Mouse (Mus musculus): ENCODE measurements around the gene Rpl18. TPM values are rescaled to one million over a fixed set of nuclear protein-coding genes. Genes with fewer than 3 reads are reported as not detected.
A peak's percentile ranks its signal among the peaks of the same experiment; 100 is the strongest.

Gene Rpl18
- total RNA-seq, 2 experiments from 2014 or later: 433 to 449 TPM

GRCm38 (mm10) chr7:45713881-45714520 is 1.3 kb upstream of the Rpl18 start:
- no peak for DNase-seq

GRCm38 (mm10) chr7:45714630-45715089 is 597 bp upstream of the Rpl18 start:
- no peak for DNase-seq

GRCm38 (mm10) chr7:45715741-45716459 is 643 bp downstream of the Rpl18 start:
- DNase-seq: no peak

GRCm38 (mm10) chr7:45716460-45716857 is 1.2 kb downstream of the Rpl18 start:
- DNase-seq: no peak

GRCm38 (mm10) chr7:45716952-45717917 is 2.0 kb downstream of the Rpl18 start:
- DNase-seq: no peak

GRCm38 (mm10) chr7:45717918-45718297 is 2.7 kb downstream of the Rpl18 start, which contains the start of gene Sphk2:
Gene Sphk2, minus strand, starts transcription at chr7:45718002.
- peak; percentile 97 for DNase-seq

- DNase-seq: no peak
Observed at GRCm38 (mm10) chr7:45718331-45718730, 3.1 kb downstream of the Rpl18 start.

- no peak for DNase-seq
Observed at GRCm38 (mm10) chr7:45719180-45719579, 3.9 kb downstream of the Rpl18 start.

GRCm38 (mm10) chr7:45719738-45720412 is 4.6 kb downstream of the Rpl18 start:
- DNase-seq: no peak

GRCm38 (mm10) chr7:45720413-45721233 is 5.4 kb downstream of the Rpl18 start, which contains the start of gene Fam83e:
Gene Fam83e, plus strand, starts transcription at chr7:45721212.
- DNase-seq: no peak

- no peak for DNase-seq
Observed at GRCm38 (mm10) chr7:45721234-45721571, 5.9 kb downstream of the Rpl18 start.

- DNase-seq: no peak
Observed at GRCm38 (mm10) chr7:45721642-45722347, 6.5 kb downstream of the Rpl18 start.

GRCm38 (mm10) chr7:45722348-45722713 is 7.1 kb downstream of the Rpl18 start:
- no peak for DNase-seq

- no peak for DNase-seq
Observed at GRCm38 (mm10) chr7:45723301-45723700, 8.0 kb downstream of the Rpl18 start.

- no peak for DNase-seq
Observed at GRCm38 (mm10) chr7:45723781-45724180, 8.5 kb downstream of the Rpl18 start.

- DNase-seq: no peak
Observed at GRCm38 (mm10) chr7:45725151-45725550, 9.9 kb downstream of the Rpl18 start.

GRCm38 (mm10) chr7:45725713-45726112 is 10.5 kb downstream of the Rpl18 start, which contains the start of gene Spaca4:
Gene Spaca4, minus strand, starts transcription at chr7:45725813.
- DNase-seq: no peak

GRCm38 (mm10) chr7:45726419-45726818 is 11.2 kb downstream of the Rpl18 start:
- DNase-seq: no peak

- no peak for DNase-seq
Observed at GRCm38 (mm10) chr7:45727625-45728024, 12.4 kb downstream of the Rpl18 start.

- DNase-seq: no peak
Observed at GRCm38 (mm10) chr7:45730727-45731431, 15.6 kb downstream of the Rpl18 start.

Measured in gastrocnemius, postnatal 25 days (tissue).